Mouse (Mus musculus): Measurements from ENCODE around the gene Srgn. TPM values are rescaled to one million over a fixed set of nuclear protein-coding genes. Genes with fewer than 3 reads are reported as not detected.

Gene Srgn
- total RNA-seq, 2 experiments from 2014 or later = 9.7 to 11.1 TPM

Other genes starting within 250 kb of the Srgn start
- 100 to 1,000 TPM; 321 to 322 TPM for gene Hk1, start 147.5 kb downstream of the Srgn start, total RNA-seq (2021)
- gene Hkdc1, start 105.0 kb downstream of the Srgn start, total RNA-seq (2021) = 10 to 100 TPM; 12.5 to 15.3 TPM
- 1 to 10 TPM; 2.2 to 3.1 TPM for gene 4930507D05Rik, start 78.0 kb downstream of the Srgn start, total RNA-seq (2021)
- gene Supv3l1, start 77.7 kb downstream of the Srgn start, total RNA-seq (2021) = 10 to 100 TPM; 22.6 to 23.2 TPM
- 10 to 100 TPM; 45.5 to 46.5 TPM for gene Vps26a, start 40.6 kb downstream of the Srgn start, total RNA-seq (2021)
- 100 to 1,000 TPM; 167 to 172 TPM for gene Kif1bp, start 51.0 kb upstream of the Srgn start, total RNA-seq (2021)
- gene Ddx21, start 74.8 kb upstream of the Srgn start, total RNA-seq (2021) = 10 to 100 TPM; 23.6 to 24.0 TPM
- gene Ddx50, start 123.8 kb upstream of the Srgn start, total RNA-seq (2021) = 10 to 100 TPM; 83.6 to 83.7 TPM
- gene Stox1, start 198.7 kb upstream of the Srgn start, total RNA-seq (2021) = 1 to 10 TPM; 4.4 to 4.8 TPM